Mouse (Mus musculus) kidney, embryonic 14.5 days (tissue): ENCODE results near the gene Vav2. TPM values are rescaled to one million over a fixed set of nuclear protein-coding genes. Genes with fewer than 3 reads are reported as not detected.

ENCODE experiments used
- ATAC-seq: fragments of 200-750 bp; cut with Nextera tagmentation; 2 replicates; pipeline ENCODE4 v1.8.0; 2017; ENCODE audit warnings: moderate number of reproducible peaks, mild to moderate bottlenecking, moderate TSS enrichment, moderate library complexity; ENCODE audit not compliant: low FRiP score, low TSS enrichment
- H3K27ac ChIP-seq: fragments of 300-500 bp; sonication (generic); 2 replicates; pipeline ENCODE4 v1.5.1; 2014; ENCODE audit warnings: low read depth, mild to moderate bottlenecking, low read length, moderate library complexity, mixed read lengths
- H3K27me3 ChIP-seq: fragments of 300-500 bp; sonication (generic); 2 replicates; pipeline ENCODE4 v1.6.1; 2014; ENCODE audit warnings: mild to moderate bottlenecking, low read length; ENCODE audit not compliant: control insufficient read depth, insufficient read depth
- H3K36me3 ChIP-seq: fragments of 300-500 bp; sonication (generic); 2 replicates; pipeline ENCODE4 v1.6.1; 2014; ENCODE audit warnings: low read length, mixed read lengths; ENCODE audit not compliant: control insufficient read depth, insufficient read depth
- H3K4me1 ChIP-seq: fragments of 300-500 bp; sonication (generic); 2 replicates; pipeline ENCODE4 v1.6.1; 2014; ENCODE audit warnings: low read length, mixed read lengths; ENCODE audit not compliant: control insufficient read depth, insufficient read depth
- H3K4me2 ChIP-seq: fragments of 300-500 bp; sonication (generic); replicated peaks from 2 replicates; pipeline ENCODE4 v1.6.1; 2014; ENCODE audit warnings: low read depth, mild to moderate bottlenecking, low read length
- H3K4me3 ChIP-seq: fragments of 300-500 bp; sonication (generic); 2 replicates; pipeline ENCODE4 v1.5.1; 2014; ENCODE audit warnings: mild to moderate bottlenecking, low read length
- H3K9ac ChIP-seq: fragments of 300-500 bp; sonication (generic); 2 replicates; pipeline ENCODE4 v1.6.1; 2014; ENCODE audit warnings: low read depth, mild to moderate bottlenecking, low read length, moderate library complexity
- H3K9me3 ChIP-seq: fragments of 300-500 bp; sonication (generic); 2 replicates; pipeline ENCODE4 v1.6.1; 2016; ENCODE audit warnings: low read length; ENCODE audit not compliant: control insufficient read depth
- whole genome bisulfite sequencing: fragments of 180-500 bp; shearing (Covaris S2); extraction: QIAGEN DNeasy Blood & Tissue Kit; methylation state at CpG from one replicate; pipeline ENCODE4 v1.1.7; 2014; 5-methylcytosine and 5-hydroxymethylcytosine counted together
- polyA plus RNA-seq: library from polyadenylated mRNA; unstranded; fragments of >200 nt; fragmentation: Nextera tagmentation; extraction: Ambion mirVana; gene quantifications from 2 replicates; pipeline ENCODE4 v1.2.1, GENCODE M21; 2014

Gene Vav2
- polyA plus RNA-seq, 1 experiment from 2014 or later = 8.2 TPM

GRCm38 (mm10) chr2:27301444-27302111 lies 125.3 kb downstream of the Vav2 start:
- no peaks in the 10 kb centered on the region for H3K27me3 ChIP-seq
- no peaks in the 10 kb centered on the region for H3K9me3 ChIP-seq
- no peak overlapping the region for H3K27ac ChIP-seq
- no peak overlapping the region for H3K4me2 ChIP-seq
- no peak overlapping the region for H3K4me3 ChIP-seq
- H3K36me3 ChIP-seq = peaks cover 2% of the 10 kb centered on the region; the same call in 1 of the 2 replicates
- 47% methylated on average over 12 of the region's 12 CpGs for WGBS
- no peak overlapping the region for H3K9ac ChIP-seq
- peaks cover 20% of the 10 kb centered on the region for H3K4me1 ChIP-seq
- ATAC-seq = 0 out of 2 replicates have a peak, but pooled peaks have one; percentile 22

- ATAC-seq = no peak
- WGBS = 78% methylated on average over 13 of the region's 13 CpGs
- H3K9ac ChIP-seq = no peak overlapping the region
These were observed 125.9 kb downstream of the Vav2 start for GRCm38 (mm10) chr2:27300725-27301443.

GRCm38 (mm10) chr2:27296656-27297406 lies 130.0 kb downstream of the Vav2 start:
- H3K4me3 ChIP-seq = no peak overlapping the region
- ATAC-seq = no peak
- H3K9me3 ChIP-seq = no peaks in the 10 kb centered on the region
- H3K27ac ChIP-seq = no peak overlapping the region
- H3K4me1 ChIP-seq = peaks cover 6% of the 10 kb centered on the region
- H3K27me3 ChIP-seq = no peaks in the 10 kb centered on the region
- 64% methylated on average over 9 of the region's 9 CpGs for WGBS
- peaks cover 6% of the 10 kb centered on the region; the same call in 1 of the 2 replicates for H3K36me3 ChIP-seq
- no peak overlapping the region for H3K4me2 ChIP-seq
- H3K9ac ChIP-seq = no peak overlapping the region

More at GRCm38 (mm10) chr2:27300725-27301443, 125.9 kb downstream of the Vav2 start:
- Histone ChIP-seq H3K36me3 (peaks cover 2% of the 10 kb centered on the region; the same call in 1 of the 2 replicates), H3K27ac (no peak overlapping the region), H3K4me1 (peaks cover 20% of the 10 kb centered on the region), H3K4me3 (no peak overlapping the region), H3K27me3 (no peaks in the 10 kb centered on the region), H3K4me2 (no peak overlapping the region), H3K9me3 (no peaks in the 10 kb centered on the region)

GRCm38 (mm10) chr2:27294777-27295176 lies 132.1 kb downstream of the Vav2 start:
- ATAC-seq = no peak
- Histone ChIP-seq H3K9me3 (no peaks in the 10 kb centered on the region), H3K9ac (no peak overlapping the region), H3K4me1 (no peaks in the 10 kb centered on the region), H3K4me3 (no peak overlapping the region), H3K4me2 (no peak overlapping the region), H3K27ac (no peak overlapping the region), H3K27me3 (no peaks in the 10 kb centered on the region), H3K36me3 (peaks cover 25% of the 10 kb centered on the region)
- 91% methylated on average over 3 of the region's 3 CpGs for WGBS

- Histone ChIP-seq H3K9ac (0 out of 2 replicates have a peak overlapping the region, but pooled peaks have one; percentile 28), H3K9me3 (no peaks in the 10 kb centered on the region), H3K36me3 (peaks cover 30% of the 10 kb centered on the region), H3K4me2 (no peak overlapping the region), H3K27ac (no peak overlapping the region; the same call in 1 of the 2 replicates), H3K27me3 (no peaks in the 10 kb centered on the region), H3K4me1 (0 out of 2 replicates have a peak, but pooled peaks cover 4% of the 10 kb centered on the region), H3K4me3 (no peak overlapping the region)
- ATAC-seq = peak; percentile 51
- 30% methylated on average over 3 of the region's 3 CpGs for WGBS
These were observed 137.8 kb downstream of the Vav2 start for GRCm38 (mm10) chr2:27289019-27289418.

GRCm38 (mm10) chr2:27286971-27287710 lies 139.7 kb downstream of the Vav2 start:
- Histone ChIP-seq H3K9me3 (no peaks in the 10 kb centered on the region), H3K4me3 (no peak overlapping the region), H3K4me1 (0 out of 2 replicates have a peak, but pooled peaks cover 4% of the 10 kb centered on the region), H3K9ac (no peak overlapping the region), H3K27ac (no peak overlapping the region), H3K36me3 (peaks cover 32% of the 10 kb centered on the region), H3K4me2 (no peak overlapping the region), H3K27me3 (no peaks in the 10 kb centered on the region)
- WGBS = 78% methylated on average over 7 of the region's 7 CpGs
- no peak for ATAC-seq

- H3K27ac ChIP-seq = no peak overlapping the region
- 54% methylated on average over 7 of the region's 7 CpGs for WGBS
- H3K36me3 ChIP-seq = peaks cover 11% of the 10 kb centered on the region
- H3K4me1 ChIP-seq = 0 out of 2 replicates have a peak, but pooled peaks cover 4% of the 10 kb centered on the region
- H3K9me3 ChIP-seq = no peaks in the 10 kb centered on the region
- no peak overlapping the region for H3K4me3 ChIP-seq
- H3K27me3 ChIP-seq = no peaks in the 10 kb centered on the region
- H3K4me2 ChIP-seq = no peak overlapping the region
- ATAC-seq = no peak
- H3K9ac ChIP-seq = no peak overlapping the region
These were observed 142.4 kb downstream of the Vav2 start for GRCm38 (mm10) chr2:27284441-27284840.

- 93% methylated on average over 9 of the region's 9 CpGs for WGBS
- no peak overlapping the region for H3K4me2 ChIP-seq
- H3K27me3 ChIP-seq = no peaks in the 10 kb centered on the region
- no peak overlapping the region for H3K4me3 ChIP-seq
- H3K4me1 ChIP-seq = no peaks in the 10 kb centered on the region
- no peak overlapping the region for H3K27ac ChIP-seq
- no peak for ATAC-seq
- H3K36me3 ChIP-seq = peaks cover 16% of the 10 kb centered on the region; the same call in 1 of the 2 replicates
- no peak overlapping the region for H3K9ac ChIP-seq
- H3K9me3 ChIP-seq = no peaks in the 10 kb centered on the region
These were observed 145.1 kb downstream of the Vav2 start for GRCm38 (mm10) chr2:27281771-27282170.
